ENCODE assay signal across 9 mouse cellular contexts in genomic region chr8:111062893-111063292, GRCm38 (mm10). TPM values are rescaled to one million over a fixed set of nuclear protein-coding genes. Genes with fewer than 3 reads are reported as not detected.
A peak's percentile ranks its signal among the peaks of the same experiment; 100 is the strongest.
DNase-seq lines count a peak whose midpoint lies in the region; ATAC-seq lines count a peak whose summit lies in the region.
"Had no signal": no experiment of that assay in that cellular context is flagged by ENCODE, and none has a peak within 500 bp of the region (broad histone marks: within the 10 kb centered on the region; RNA-seq: fewer than 3 reads in every experiment).

No protein-coding gene starts in this region.

- no peaks in the 10 kb centered on the region for H3K9me3 ChIP-seq in kidney, embryonic 14.5 days (ENCODE audit: control insufficient read depth, low read length)
- no peaks in the 10 kb centered on the region for H3K9me3 ChIP-seq in embryonic facial prominence, embryonic 13.5 days
- H3K9me3 ChIP-seq in intestine, embryonic 14.5 days (ENCODE audit: control insufficient read depth, low read length): no peaks in the 10 kb centered on the region
- H3K9me3 ChIP-seq in midbrain, embryonic 14.5 days (ENCODE audit: control insufficient read depth, low read length): no peaks in the 10 kb centered on the region

- no peak for ATAC-seq in kidney, embryonic 14.5 days (ENCODE audit: low FRiP score, low TSS enrichment)
- no peak for ATAC-seq in embryonic facial prominence, embryonic 13.5 days (ENCODE audit: insufficient number of reproducible peaks, insufficient read depth, low FRiP score, low TSS enrichment, low read depth)
- no peak for ATAC-seq in intestine, embryonic 14.5 days (replicated peaks; ENCODE audit: low FRiP score, low TSS enrichment, low read depth)
- ATAC-seq in midbrain, embryonic 14.5 days (ENCODE audit: low FRiP score, low TSS enrichment): no peak
- ATAC-seq in cerebellum, adult (ENCODE audit: insufficient number of reproducible peaks, low FRiP score, low TSS enrichment): no peak

- no peak overlapping the region for H3K27ac ChIP-seq in kidney, embryonic 14.5 days (ENCODE audit: low read depth, low read length)
- H3K27ac ChIP-seq in embryonic facial prominence, embryonic 13.5 days: no peak overlapping the region
- no peak overlapping the region for H3K27ac ChIP-seq in intestine, embryonic 14.5 days (ENCODE audit: low read depth)
- H3K27ac ChIP-seq in midbrain, embryonic 14.5 days (replicated peaks; ENCODE audit: low read depth, low read length): peak overlapping the region; percentile 37; the same call in 1 of the 2 replicates

- H3K4me2 ChIP-seq in kidney, embryonic 14.5 days (replicated peaks; ENCODE audit: low read depth, low read length): peak overlapping the region; percentile 27
- peak overlapping the region; percentile 85 for H3K4me2 ChIP-seq in embryonic facial prominence, embryonic 13.5 days
- peak overlapping the region; percentile 70 for H3K4me2 ChIP-seq in intestine, embryonic 14.5 days (ENCODE audit: low read length)
- peak overlapping the region; percentile 58 for H3K4me2 ChIP-seq in midbrain, embryonic 14.5 days (ENCODE audit: low read length)

- H3K4me3 ChIP-seq in kidney, embryonic 14.5 days (ENCODE audit: low read length): peak overlapping the region; percentile 60; the same call in 1 of the 2 replicates
- peak overlapping the region; percentile 73 for H3K4me3 ChIP-seq in embryonic facial prominence, embryonic 13.5 days
- peak overlapping the region; percentile 72 for H3K4me3 ChIP-seq in intestine, embryonic 14.5 days (ENCODE audit: low read depth, low read length)
- peak overlapping the region; percentile 48; the same call in 1 of the 2 replicates for H3K4me3 ChIP-seq in midbrain, embryonic 14.5 days (replicated peaks; ENCODE audit: low read depth, low read length)

- 60% methylated on average over 2 of the region's 2 CpGs for WGBS in kidney, embryonic 14.5 days
- whole genome bisulfite sequencing in embryonic facial prominence, embryonic 13.5 days: 57% methylated on average over 2 of the region's 2 CpGs
- 55% methylated on average over 2 of the region's 2 CpGs for WGBS in intestine, embryonic 14.5 days
- WGBS in midbrain, embryonic 14.5 days: 53% methylated on average over 2 of the region's 2 CpGs

- H3K9ac ChIP-seq in kidney, embryonic 14.5 days (ENCODE audit: low read depth, low read length): no peak overlapping the region
- H3K9ac ChIP-seq in embryonic facial prominence, embryonic 13.5 days: no peak overlapping the region
- no peak overlapping the region for H3K9ac ChIP-seq in intestine, embryonic 14.5 days (ENCODE audit: low read length)
- no peak overlapping the region for H3K9ac ChIP-seq in midbrain, embryonic 14.5 days (replicated peaks; ENCODE audit: low read length)

- H3K27me3 ChIP-seq in kidney, embryonic 14.5 days (ENCODE audit: control insufficient read depth, insufficient read depth, low read length): no peaks in the 10 kb centered on the region; the same call in 1 of the 2 replicates
- H3K27me3 ChIP-seq in embryonic facial prominence, embryonic 13.5 days: no peaks in the 10 kb centered on the region
- H3K27me3 ChIP-seq in intestine, embryonic 14.5 days (replicated peaks; ENCODE audit: control insufficient read depth, insufficient read depth, low read length): 0 out of 2 replicates have a peak, but pooled peaks cover 3% of the 10 kb centered on the region
- H3K27me3 ChIP-seq in midbrain, embryonic 14.5 days (ENCODE audit: control insufficient read depth, insufficient read depth, low read length): no peaks in the 10 kb centered on the region

- no peak for DNase-seq in kidney, adult 11 months
- peak; percentile 58 for DNase-seq in intestine, embryonic 14.5 days (ENCODE audit: low spot score)
- no peak for DNase-seq in midbrain, embryonic 14.5 days
- DNase-seq in spleen, postnatal 36 days (ENCODE audit: low spot score in 2 of 2): no peak
- no peak for DNase-seq in T-cell, adult 2 months (ENCODE audit: low spot score)

- H3K4me1 ChIP-seq in kidney, embryonic 14.5 days (ENCODE audit: control insufficient read depth, insufficient read depth, low read length): peaks cover 7% of the 10 kb centered on the region; the same call in 1 of the 2 replicates
- H3K4me1 ChIP-seq in embryonic facial prominence, embryonic 13.5 days: peaks cover 22% of the 10 kb centered on the region
- peaks cover 11% of the 10 kb centered on the region for H3K4me1 ChIP-seq in intestine, embryonic 14.5 days (replicated peaks; ENCODE audit: control insufficient read depth, insufficient read depth, low read length)
- H3K4me1 ChIP-seq in midbrain, embryonic 14.5 days (ENCODE audit: control insufficient read depth, insufficient read depth, low read length): peaks cover 10% of the 10 kb centered on the region

- H3K36me3 ChIP-seq in kidney, embryonic 14.5 days (ENCODE audit: control insufficient read depth, insufficient read depth, low read length): peaks cover 5% of the 10 kb centered on the region; the same call in 1 of the 2 replicates
- H3K36me3 ChIP-seq in embryonic facial prominence, embryonic 13.5 days: no peaks in the 10 kb centered on the region
- H3K36me3 ChIP-seq in intestine, embryonic 14.5 days (ENCODE audit: control insufficient read depth, insufficient read depth, low read length): peaks cover 6% of the 10 kb centered on the region; the same call in 1 of the 2 replicates
- H3K36me3 ChIP-seq in midbrain, embryonic 14.5 days (ENCODE audit: control insufficient read depth, insufficient read depth, low read length): 0 out of 2 replicates have a peak, but pooled peaks cover 8% of the 10 kb centered on the region

RNA-seq across cellular contexts. Expression of gene Exosc6, which starts 6.8 kb away (rescaled TPM):
- polyA plus RNA-seq in kidney, embryonic 14.5 days (2014; fragmentation: Nextera tagmentation; extraction: Ambion mirVana): 53.3 and 77.3 TPM in 2 replicates
- 9.3 and 14.6 TPM in 2 replicates for polyA plus RNA-seq in embryonic facial prominence, embryonic 13.5 days (2015; fragmentation: Nextera tagmentation; extraction: Ambion mirVana)
- 27.7 and 34.5 TPM in 2 replicates for polyA plus RNA-seq in intestine, embryonic 14.5 days (2014; fragmentation: Nextera tagmentation; extraction: Ambion mirVana)
- polyA plus RNA-seq in midbrain, embryonic 14.5 days (2014; fragmentation: Nextera tagmentation; extraction: Ambion mirVana): not detected in 2 replicates
- polyA plus RNA-seq: liver, adult 2 months had no signal

RNA-seq across cellular contexts. Expression of gene Clec18a, which starts 29.3 kb away (rescaled TPM):
- 51.6 and 59.0 TPM in 2 replicates for polyA plus RNA-seq in kidney, embryonic 14.5 days (2014; fragmentation: Nextera tagmentation; extraction: Ambion mirVana)
- 0.27 TPM in 1 of 2 replicates, not detected in the other for polyA plus RNA-seq in embryonic facial prominence, embryonic 13.5 days (2015; fragmentation: Nextera tagmentation; extraction: Ambion mirVana)
- polyA plus RNA-seq in intestine, embryonic 14.5 days (2014; fragmentation: Nextera tagmentation; extraction: Ambion mirVana): not detected in 2 replicates
- polyA plus RNA-seq in midbrain, embryonic 14.5 days (2014; fragmentation: Nextera tagmentation; extraction: Ambion mirVana): 0.09 and 0.34 TPM in 2 replicates
- polyA plus RNA-seq: liver, adult 2 months had no signal

RNA-seq across cellular contexts. Expression of gene Aars, which starts 29.9 kb away (rescaled TPM):
- 37.9 and 59.7 TPM in 2 replicates for polyA plus RNA-seq in kidney, embryonic 14.5 days (2014; fragmentation: Nextera tagmentation; extraction: Ambion mirVana)
- 54.2 and 54.8 TPM in 2 replicates for polyA plus RNA-seq in embryonic facial prominence, embryonic 13.5 days (2015; fragmentation: Nextera tagmentation; extraction: Ambion mirVana)
- 52.7 and 55.5 TPM in 2 replicates for polyA plus RNA-seq in intestine, embryonic 14.5 days (2014; fragmentation: Nextera tagmentation; extraction: Ambion mirVana)
- polyA plus RNA-seq in midbrain, embryonic 14.5 days (2014; fragmentation: Nextera tagmentation; extraction: Ambion mirVana): 73.1 and 75.9 TPM in 2 replicates

RNA-seq across cellular contexts. Expression of gene Ddx19b, which starts 31.3 kb away (rescaled TPM):
- 2.3 and 6.7 TPM in 2 replicates for polyA plus RNA-seq in kidney, embryonic 14.5 days (2014; fragmentation: Nextera tagmentation; extraction: Ambion mirVana)
- polyA plus RNA-seq in embryonic facial prominence, embryonic 13.5 days (2015; fragmentation: Nextera tagmentation; extraction: Ambion mirVana): 4.3 and 5.8 TPM in 2 replicates
- 7.0 and 7.3 TPM in 2 replicates for polyA plus RNA-seq in intestine, embryonic 14.5 days (2014; fragmentation: Nextera tagmentation; extraction: Ambion mirVana)
- 5.0 and 7.5 TPM in 2 replicates for polyA plus RNA-seq in midbrain, embryonic 14.5 days (2014; fragmentation: Nextera tagmentation; extraction: Ambion mirVana)

RNA-seq across cellular contexts. Expression of gene Pdpr, which starts 31.5 kb away (rescaled TPM):
- 3.9 and 8.6 TPM in 2 replicates for polyA plus RNA-seq in kidney, embryonic 14.5 days (2014; fragmentation: Nextera tagmentation; extraction: Ambion mirVana)
- 11.0 and 11.5 TPM in 2 replicates for polyA plus RNA-seq in embryonic facial prominence, embryonic 13.5 days (2015; fragmentation: Nextera tagmentation; extraction: Ambion mirVana)
- polyA plus RNA-seq in intestine, embryonic 14.5 days (2014; fragmentation: Nextera tagmentation; extraction: Ambion mirVana): 6.3 and 7.1 TPM in 2 replicates
- 6.9 TPM in 2 replicates for polyA plus RNA-seq in midbrain, embryonic 14.5 days (2014; fragmentation: Nextera tagmentation; extraction: Ambion mirVana)

Comparison
In these comparisons a context has a peak if more than half of its experiments do, and no peak if none do; other contexts are left out.
1. H3K4me2 ChIP-seq: peak in every context shown above with its lines; median percentile 85 in embryonic facial prominence, embryonic 13.5 days; 70 in intestine, embryonic 14.5 days; 58 in midbrain, embryonic 14.5 days; 27 in kidney, embryonic 14.5 days.
2. RNA of gene Exosc6, which starts 6.8 kb away (polyA plus RNA-seq): 53.3 to 77.3 TPM in kidney, embryonic 14.5 days, 27.7 to 34.5 TPM in intestine, embryonic 14.5 days and 9.3 to 14.6 TPM in embryonic facial prominence, embryonic 13.5 days; not detected in midbrain, embryonic 14.5 days; every median in the first group is over 10 times any median in the second.
3. RNA of gene Clec18a, which starts 29.3 kb away (polyA plus RNA-seq): 51.6 to 59.0 TPM in kidney, embryonic 14.5 days; 0.09 to 0.34 TPM in midbrain, embryonic 14.5 days, 0.27 TPM in embryonic facial prominence, embryonic 13.5 days and not detected in intestine, embryonic 14.5 days; every median in the first group is over 10 times any median in the second.
4. Peak in every context shown above with its lines, with median percentiles within 50 percentile points of each other: H3K4me3 ChIP-seq.